Mouse (Mus musculus) heart, embryonic 11.5 days (tissue): ENCODE results near the gene Ciao2a. TPM values are rescaled to one million over a fixed set of nuclear protein-coding genes. Genes with fewer than 3 reads are reported as not detected.

Experiments
- ATAC-seq: fragments of 200-750 bp; cut with Nextera tagmentation; replicated peaks from 2 replicates; pipeline ENCODE4 v1.8.0; 2017; ENCODE audit warnings: moderate library complexity; ENCODE audit not compliant: insufficient number of reproducible peaks, low FRiP score, low TSS enrichment
- H3K27ac ChIP-seq: fragments of 300-500 bp; sonication (generic); 2 replicates; pipeline ENCODE4 v1.5.1; 2014; ENCODE audit warnings: mild to moderate bottlenecking, low read depth, low read length
- H3K27me3 ChIP-seq: fragments of 300-500 bp; sonication (generic); 2 replicates; pipeline ENCODE4 v1.6.1; 2014; ENCODE audit warnings: mild to moderate bottlenecking, low read length, mixed read lengths; ENCODE audit not compliant: control insufficient read depth, insufficient read depth
- H3K36me3 ChIP-seq: fragments of 300-500 bp; sonication (generic); 2 replicates; pipeline ENCODE4 v1.6.1; 2014; ENCODE audit warnings: mild to moderate bottlenecking, low read length, moderate library complexity, mixed read lengths; ENCODE audit not compliant: control insufficient read depth, insufficient read depth
- H3K4me1 ChIP-seq: fragments of 300-500 bp; sonication (generic); 2 replicates; pipeline ENCODE4 v1.6.1; 2014; ENCODE audit warnings: low read length; ENCODE audit not compliant: control insufficient read depth, insufficient read depth
- H3K4me2 ChIP-seq: fragments of 300-500 bp; sonication (generic); 2 replicates; pipeline ENCODE4 v1.6.1; 2014; ENCODE audit warnings: mild to moderate bottlenecking, moderate library complexity
- H3K4me3 ChIP-seq: fragments of 300-500 bp; sonication (generic); 2 replicates; pipeline ENCODE4 v1.5.1; 2014; ENCODE audit warnings: low read depth, low read length
- H3K9ac ChIP-seq: fragments of 300-500 bp; sonication (generic); 2 replicates; pipeline ENCODE4 v1.6.1; 2014; ENCODE audit warnings: mild to moderate bottlenecking, low read depth, low read length, moderate library complexity
- H3K9me3 ChIP-seq: fragments of 300-500 bp; sonication (generic); replicated peaks from 2 replicates; pipeline ENCODE4 v1.6.1; 2016; ENCODE audit warnings: low read length; ENCODE audit not compliant: control insufficient read depth
- WGBS: fragments of 180-500 bp; shearing (Covaris S2); extraction: QIAGEN DNeasy Blood & Tissue Kit; methylation state at CpG from one replicate; pipeline ENCODE4 v1.1.7; 2014; ENCODE audit not compliant: insufficient replicate concordance; 5-methylcytosine and 5-hydroxymethylcytosine counted together
- polyA plus RNA-seq: library from polyadenylated mRNA; unstranded; fragments of >200 nt; fragmentation: Nextera tagmentation; extraction: Ambion mirVana; gene quantifications from 2 replicates; pipeline ENCODE4 v1.2.1, GENCODE M21; 2014

The Ciao2a gene
- polyA plus RNA-seq, 1 experiment from 2014 or later, result 178 TPM

DNA sequence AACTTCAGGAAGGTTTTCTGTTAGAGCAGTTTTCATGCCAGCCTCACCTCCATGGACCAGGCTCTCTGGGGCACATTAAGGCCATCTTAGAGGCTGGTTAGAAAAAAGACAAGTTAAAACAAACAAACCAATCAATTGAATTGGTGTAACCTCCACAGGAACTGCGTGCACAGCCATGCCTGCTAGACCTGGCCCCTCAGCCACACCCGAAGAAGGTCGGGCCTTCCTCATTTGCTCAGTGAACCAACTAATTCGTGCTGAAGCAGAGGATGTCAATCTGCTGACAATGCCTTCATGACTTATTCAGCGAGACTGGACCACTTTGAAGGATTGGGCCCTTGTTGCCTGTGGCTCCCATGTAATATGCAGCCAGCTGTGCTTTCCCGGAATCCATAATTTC is 60.0 kb downstream of the Ciao2a start:
- Histone ChIP-seq H3K4me2 (no peak overlapping the region), H3K9ac (no peak overlapping the region), H3K4me3 (no peak overlapping the region), H3K4me1 (peaks cover 19% of the 10 kb centered on the region), H3K36me3 (no peaks in the 10 kb centered on the region), H3K27ac (no peak overlapping the region), H3K9me3 (no peaks in the 10 kb centered on the region), H3K27me3 (no peaks in the 10 kb centered on the region)
- no peak for ATAC-seq
- 41% methylated on average over 6 of the region's 6 CpGs for WGBS

Other genes with a start within 250 kb of the Ciao2a start
- gene Pclaf, start 236.4 kb upstream of the Ciao2a start, polyA plus RNA-seq, result 122 and 130 TPM in 2 replicates
- 29.6 and 30.5 TPM in 2 replicates for gene Trip4, start 217.8 kb upstream of the Ciao2a start, polyA plus RNA-seq
- 15.5 and 17.3 TPM in 2 replicates for gene Csnk1g1, start 217.7 kb upstream of the Ciao2a start, polyA plus RNA-seq
- 463 and 480 TPM in 2 replicates for gene Ppib, start 66.4 kb upstream of the Ciao2a start, polyA plus RNA-seq
- gene Snx22, start 56.9 kb upstream of the Ciao2a start, polyA plus RNA-seq, result 2.1 and 2.9 TPM in 2 replicates
- gene Snx1, start within 50 bp of the Ciao2a start, polyA plus RNA-seq, result 71.7 and 73.5 TPM in 2 replicates
- gene Dapk2, start 31.6 kb downstream of the Ciao2a start, polyA plus RNA-seq, result 9.8 and 11.2 TPM in 2 replicates
- gene Herc1, start 223.8 kb downstream of the Ciao2a start, polyA plus RNA-seq, result 24.4 and 25.7 TPM in 2 replicates